Mouse (Mus musculus): ENCODE data around the gene Cbfa2t2. TPM values are rescaled to one million over a fixed set of nuclear protein-coding genes. Genes with fewer than 3 reads are reported as not detected.

The Cbfa2t2 gene
- polyA plus RNA-seq, 1 experiment = 47.6 TPM

DNA sequence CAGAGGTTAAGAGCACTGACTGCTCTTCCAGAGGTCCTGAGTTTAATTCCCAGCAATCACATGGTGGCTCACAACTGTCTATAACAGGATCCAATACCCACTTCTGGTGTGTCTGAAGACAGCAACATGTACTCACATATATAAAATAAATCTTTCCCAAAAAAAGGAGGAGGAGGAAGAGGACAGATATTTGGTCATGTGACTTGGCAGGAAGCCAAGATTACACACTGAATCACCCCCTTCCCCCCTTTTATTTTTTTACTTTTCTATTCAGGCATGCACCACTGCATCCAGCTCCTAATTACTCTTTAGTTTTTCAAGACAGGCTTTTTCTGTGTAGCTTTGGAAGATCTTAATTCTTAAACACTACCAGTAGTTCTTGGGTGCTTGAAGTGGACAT lies 85.2 kb downstream of the Cbfa2t2 start:
- Histone ChIP-seq H3K4me1 (ENCODE audit: control insufficient read depth, insufficient read depth, low read length) (peaks cover 9% of the 10 kb centered on the region), H3K4me3 (ENCODE audit: insufficient read depth, low read length) (no peak overlapping the region), H3K27ac (ENCODE audit: insufficient read depth, low read length) (no peak overlapping the region)
- TF ChIP-seq CTCF (IDR thresholded peaks at IDR 0.05; ENCODE audit: borderline replicate concordance, insufficient read depth, low read length) (no peak), POLR2A (IDR thresholded peaks at IDR 0.05; ENCODE audit: low read depth, low read length) (no peak)

DNA sequence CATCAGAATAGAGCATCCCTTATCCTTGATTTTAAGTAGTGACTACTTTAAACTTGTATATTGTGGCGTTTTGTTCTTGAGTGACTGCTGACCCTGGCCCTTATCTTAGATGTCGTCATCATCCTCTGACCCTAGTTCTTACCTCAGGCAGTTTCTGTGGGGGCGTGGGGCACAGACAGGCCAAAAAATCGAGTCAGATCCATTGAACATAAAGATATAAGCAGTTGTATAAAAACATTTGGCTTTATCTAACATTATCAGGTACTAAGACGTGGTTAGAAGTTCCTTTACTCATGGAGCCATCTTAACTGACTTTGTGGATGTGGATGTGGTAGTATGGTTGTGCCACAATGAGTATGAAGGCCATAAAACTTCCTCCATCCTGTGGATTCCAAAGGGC lies 86.1 kb downstream of the Cbfa2t2 start:
- Histone ChIP-seq H3K27ac (ENCODE audit: insufficient read depth, low read length) (no peak overlapping the region), H3K4me1 (ENCODE audit: control insufficient read depth, insufficient read depth, low read length) (peaks cover under 1% of the 10 kb centered on the region; the same call in 1 of the 2 replicates), H3K4me3 (ENCODE audit: insufficient read depth, low read length) (no peak overlapping the region)
- TF ChIP-seq CTCF (IDR thresholded peaks at IDR 0.05; ENCODE audit: borderline replicate concordance, insufficient read depth, low read length) (no peak), POLR2A (IDR thresholded peaks at IDR 0.05; ENCODE audit: low read depth, low read length) (no peak)

DNA sequence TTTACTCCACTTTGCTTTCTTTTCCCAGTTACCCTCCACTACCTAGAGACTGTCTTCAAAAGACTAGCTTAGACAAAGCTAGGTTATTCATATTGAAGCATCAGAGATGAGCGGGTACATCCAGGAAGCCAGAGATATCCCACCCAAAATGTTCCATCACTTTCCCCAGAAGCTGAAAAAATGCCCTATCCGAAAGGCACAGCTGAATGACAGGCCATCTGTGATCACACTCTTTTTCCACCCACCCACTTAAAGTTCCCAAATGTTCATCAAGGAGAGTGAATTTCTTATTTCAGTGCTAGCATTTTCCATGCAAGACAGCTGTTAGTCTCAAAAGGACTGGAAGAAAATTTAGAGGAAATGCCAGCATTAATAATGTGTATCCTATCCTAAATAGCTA lies 89.0 kb downstream of the Cbfa2t2 start:
- TF ChIP-seq CTCF (IDR thresholded peaks at IDR 0.05; ENCODE audit: borderline replicate concordance, insufficient read depth, low read length) (no peak), POLR2A (IDR thresholded peaks at IDR 0.05; ENCODE audit: low read depth, low read length) (no peak)
- Histone ChIP-seq H3K4me3 (ENCODE audit: insufficient read depth, low read length) (no peak overlapping the region), H3K4me1 (ENCODE audit: control insufficient read depth, insufficient read depth, low read length) (no peaks in the 10 kb centered on the region), H3K27ac (ENCODE audit: insufficient read depth, low read length) (no peak overlapping the region)

DNA sequence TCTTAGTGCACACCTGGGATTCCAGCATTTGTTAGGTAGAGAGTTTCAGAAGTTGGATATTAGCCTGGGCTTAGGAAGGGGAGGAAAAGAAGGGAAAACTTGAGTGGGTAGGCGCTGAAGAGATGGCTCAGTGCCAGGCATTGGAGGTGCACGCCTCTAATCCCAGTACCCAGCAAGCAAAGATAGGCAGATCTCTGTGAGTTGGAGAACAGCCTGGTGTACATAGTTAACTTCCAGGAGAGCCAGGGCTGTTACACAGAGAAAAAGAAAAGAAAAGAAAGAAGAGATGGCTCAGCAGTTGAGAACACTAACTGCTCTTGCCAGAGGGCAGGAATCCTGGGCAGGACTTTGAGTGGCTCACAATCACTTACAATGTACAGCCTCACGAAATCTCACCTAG lies 90.2 kb downstream of the Cbfa2t2 start:
- no peaks in the 10 kb centered on the region for H3K4me1 ChIP-seq (ENCODE audit: control insufficient read depth, insufficient read depth, low read length)
- TF ChIP-seq CTCF (IDR thresholded peaks at IDR 0.05; ENCODE audit: borderline replicate concordance, insufficient read depth, low read length) = no peak
- TF ChIP-seq POLR2A (IDR thresholded peaks at IDR 0.05; ENCODE audit: low read depth, low read length) = no peak
- no peak overlapping the region for H3K4me3 ChIP-seq (ENCODE audit: insufficient read depth, low read length)
- H3K27ac ChIP-seq (ENCODE audit: insufficient read depth, low read length) = no peak overlapping the region

DNA sequence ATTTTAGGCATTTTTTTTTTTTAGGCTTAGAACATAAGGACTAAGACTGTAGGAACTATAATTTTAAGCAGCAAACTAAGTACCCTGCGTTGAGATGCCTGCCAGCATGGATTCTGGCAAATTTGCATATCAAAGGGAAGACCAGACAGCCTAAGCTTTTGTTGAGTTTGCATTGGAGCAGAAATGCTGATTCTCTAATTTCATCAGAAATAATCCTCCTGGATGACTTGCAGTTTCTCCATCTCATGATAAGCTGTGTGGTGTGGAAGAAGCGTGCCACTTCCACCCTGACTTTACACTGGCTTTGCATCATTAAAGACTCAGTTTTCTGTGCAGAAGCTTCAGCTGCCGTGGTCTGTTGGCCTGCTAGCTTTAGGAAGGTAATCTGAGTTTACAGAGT lies 96.6 kb downstream of the Cbfa2t2 start:
- no peak overlapping the region for H3K27ac ChIP-seq (ENCODE audit: insufficient read depth, low read length)
- H3K4me3 ChIP-seq (ENCODE audit: insufficient read depth, low read length) = no peak overlapping the region
- TF ChIP-seq POLR2A (IDR thresholded peaks at IDR 0.05; ENCODE audit: low read depth, low read length) (no peak), CTCF (IDR thresholded peaks at IDR 0.05; ENCODE audit: borderline replicate concordance, insufficient read depth, low read length) (no peak)
- H3K4me1 ChIP-seq (ENCODE audit: control insufficient read depth, insufficient read depth, low read length) = no peaks in the 10 kb centered on the region

DNA sequence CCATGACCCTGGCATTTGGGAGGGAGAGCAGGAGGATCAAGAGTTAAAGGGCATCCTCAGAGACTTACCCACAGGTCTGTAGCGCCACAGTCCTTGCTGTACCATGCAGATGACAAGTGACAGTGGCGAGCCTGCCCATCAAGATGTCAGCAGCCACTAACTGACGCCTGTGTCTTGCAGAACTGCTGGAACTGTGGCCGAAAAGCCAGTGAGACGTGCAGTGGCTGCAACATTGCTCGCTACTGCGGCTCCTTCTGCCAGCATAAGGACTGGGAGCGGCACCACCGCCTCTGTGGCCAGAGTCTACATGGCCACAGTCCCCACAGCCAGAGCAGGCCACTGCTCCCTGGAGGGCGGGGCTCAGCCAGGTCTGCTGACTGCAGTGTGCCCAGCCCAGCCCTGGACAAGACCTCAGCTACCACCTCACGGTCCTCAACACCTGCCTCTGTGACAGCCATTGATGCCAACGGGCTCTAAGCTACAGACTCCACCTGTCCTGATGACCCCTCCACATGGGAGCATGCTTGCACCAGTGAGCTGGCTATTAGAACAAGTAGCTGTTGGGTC lies 98.5 kb downstream of the Cbfa2t2 start:
- Histone ChIP-seq H3K4me1 (ENCODE audit: control insufficient read depth, insufficient read depth, low read length) (no peaks in the 10 kb centered on the region), H3K4me3 (ENCODE audit: insufficient read depth, low read length) (no peak overlapping the region), H3K27ac (ENCODE audit: insufficient read depth, low read length) (no peak overlapping the region)
- no peak for TF ChIP-seq POLR2A (IDR thresholded peaks at IDR 0.05; ENCODE audit: low read depth, low read length)
- TF ChIP-seq CTCF (IDR thresholded peaks at IDR 0.05; ENCODE audit: borderline replicate concordance, insufficient read depth, low read length) = no peak

DNA sequence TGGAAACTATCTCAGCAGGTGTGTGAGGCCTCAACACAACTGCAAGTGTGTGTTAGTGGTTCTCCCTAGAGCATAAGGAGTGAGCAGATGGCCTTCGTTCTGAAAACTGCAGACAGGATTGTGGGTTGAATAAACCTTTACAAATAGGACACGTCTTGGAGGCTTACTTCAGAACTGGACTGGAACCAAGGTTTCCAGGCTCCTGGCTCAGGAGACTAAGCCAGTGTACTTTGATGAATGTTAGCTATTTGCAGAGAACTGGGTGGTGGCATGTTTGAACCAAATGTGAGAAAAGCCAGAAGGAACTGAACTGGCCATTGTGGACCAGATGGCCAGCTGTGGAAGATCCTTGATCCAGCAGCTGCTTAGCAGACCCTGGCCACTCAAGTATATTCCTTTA lies 102.0 kb downstream of the Cbfa2t2 start:
- TF ChIP-seq POLR2A (IDR thresholded peaks at IDR 0.05; ENCODE audit: low read depth, low read length) = no peak
- no peak for TF ChIP-seq CTCF (IDR thresholded peaks at IDR 0.05; ENCODE audit: borderline replicate concordance, insufficient read depth, low read length)
- Histone ChIP-seq H3K27ac (ENCODE audit: insufficient read depth, low read length) (no peak overlapping the region), H3K4me3 (ENCODE audit: insufficient read depth, low read length) (no peak overlapping the region), H3K4me1 (ENCODE audit: control insufficient read depth, insufficient read depth, low read length) (no peaks in the 10 kb centered on the region)

DNA sequence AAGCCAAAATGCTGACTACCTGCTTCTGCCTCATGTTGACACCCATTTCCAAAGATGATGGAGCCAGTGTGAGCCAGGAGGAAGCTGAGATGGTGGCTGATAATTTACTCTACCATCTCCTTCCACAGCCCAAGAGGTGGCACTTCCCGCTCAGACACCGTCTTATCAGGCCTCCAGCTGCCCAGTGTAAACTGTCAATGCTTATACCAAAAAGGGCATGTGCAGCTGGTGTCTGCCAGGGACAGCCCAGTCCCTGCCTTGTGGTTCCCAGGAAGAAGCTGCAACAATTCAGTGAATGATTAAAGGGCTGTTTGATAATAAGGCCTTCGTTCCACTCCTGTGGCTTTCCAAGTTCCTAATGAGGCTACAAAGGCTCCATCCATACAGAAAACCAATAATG lies 102.4 kb downstream of the Cbfa2t2 start:
- Histone ChIP-seq H3K27ac (ENCODE audit: insufficient read depth, low read length) (no peak overlapping the region), H3K4me1 (ENCODE audit: control insufficient read depth, insufficient read depth, low read length) (no peaks in the 10 kb centered on the region), H3K4me3 (ENCODE audit: insufficient read depth, low read length) (no peak overlapping the region)
- TF ChIP-seq POLR2A (IDR thresholded peaks at IDR 0.05; ENCODE audit: low read depth, low read length) (no peak), CTCF (IDR thresholded peaks at IDR 0.05; ENCODE audit: borderline replicate concordance, insufficient read depth, low read length) (no peak)

DNA sequence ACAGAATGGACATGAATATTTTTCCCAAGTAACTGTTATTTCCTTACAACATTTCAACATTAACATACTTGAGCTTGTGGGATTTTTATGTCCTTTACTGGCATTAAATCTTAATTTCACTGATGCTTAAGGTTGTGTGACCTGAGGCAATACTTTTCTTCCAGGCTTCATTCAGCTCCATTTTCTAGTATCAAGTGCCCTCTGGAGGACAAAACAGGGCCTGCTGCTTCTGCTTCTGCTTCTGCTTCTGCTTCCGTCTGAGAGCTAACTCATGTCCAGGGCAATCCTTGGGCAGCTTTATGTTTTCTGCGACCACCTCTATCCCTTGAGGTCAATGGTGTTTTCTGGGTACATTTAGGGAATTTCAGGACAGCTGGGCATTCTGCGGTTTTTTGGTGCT lies 103.4 kb downstream of the Cbfa2t2 start:
- Histone ChIP-seq H3K4me3 (ENCODE audit: insufficient read depth, low read length) (no peak overlapping the region), H3K27ac (ENCODE audit: insufficient read depth, low read length) (no peak overlapping the region), H3K4me1 (ENCODE audit: control insufficient read depth, insufficient read depth, low read length) (no peaks in the 10 kb centered on the region)
- TF ChIP-seq CTCF (IDR thresholded peaks at IDR 0.05; ENCODE audit: borderline replicate concordance, insufficient read depth, low read length) (no peak), POLR2A (IDR thresholded peaks at IDR 0.05; ENCODE audit: low read depth, low read length) (no peak)

DNA sequence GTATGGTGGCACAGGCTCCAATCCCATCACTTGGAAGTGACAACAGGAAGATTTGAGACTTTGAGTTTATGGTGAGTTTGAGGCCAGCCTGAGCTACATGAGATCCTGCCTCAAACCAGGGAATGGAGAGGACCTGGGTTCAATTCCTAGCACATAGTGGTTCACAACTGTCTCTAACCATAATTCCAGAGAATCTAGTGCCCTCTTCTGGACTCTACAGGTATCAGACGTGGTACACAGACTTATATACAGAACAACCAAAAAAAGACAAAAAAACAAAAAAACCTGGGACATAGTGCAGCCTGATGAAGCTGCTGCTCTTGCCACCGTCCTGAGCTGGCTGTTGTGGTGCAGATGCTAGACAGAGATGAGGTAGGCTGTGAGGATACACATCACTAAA lies 105.3 kb downstream of the Cbfa2t2 start:
- no peaks in the 10 kb centered on the region for H3K4me1 ChIP-seq (ENCODE audit: control insufficient read depth, insufficient read depth, low read length)
- no peak overlapping the region for H3K4me3 ChIP-seq (ENCODE audit: insufficient read depth, low read length)
- no peak overlapping the region for H3K27ac ChIP-seq (ENCODE audit: insufficient read depth, low read length)
- TF ChIP-seq CTCF (IDR thresholded peaks at IDR 0.05; ENCODE audit: borderline replicate concordance, insufficient read depth, low read length) (no peak), POLR2A (IDR thresholded peaks at IDR 0.05; ENCODE audit: low read depth, low read length) (no peak)
